ENCODE assay signal across 9 mouse cellular contexts in the genomic region with DNA sequence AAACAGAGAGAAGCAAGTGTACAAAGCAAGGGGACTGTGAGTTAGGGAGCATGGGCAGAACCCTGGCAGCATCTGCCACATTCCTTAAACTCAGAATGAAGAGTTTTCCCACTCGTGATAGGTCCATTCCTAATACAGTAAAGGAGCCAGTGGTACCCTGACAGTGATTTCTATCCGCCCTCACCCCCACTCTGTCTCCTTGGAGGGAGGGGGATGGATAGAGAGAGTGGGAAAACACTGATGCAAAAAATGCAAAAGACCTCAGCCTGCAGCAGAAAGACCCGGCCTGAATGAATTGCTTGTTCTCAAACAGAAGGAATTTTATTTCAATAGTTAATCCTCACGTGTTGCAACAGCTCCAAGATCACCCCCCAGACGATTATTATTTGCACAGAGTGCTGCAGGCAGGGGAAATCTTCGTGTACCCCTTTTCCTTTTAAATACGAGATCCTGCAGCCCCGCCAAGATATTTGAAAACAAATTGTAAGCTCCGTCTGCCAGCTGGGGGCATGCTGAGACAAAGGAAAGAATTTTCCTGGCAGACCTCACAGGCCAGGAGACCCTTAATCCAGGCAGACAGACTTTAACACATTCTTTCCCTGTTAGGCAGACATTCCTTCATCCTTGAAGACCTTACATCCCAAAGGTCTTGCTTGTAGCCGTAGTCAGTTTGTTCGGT.
DNase-seq lines count a peak whose midpoint lies in the region; ATAC-seq lines count a peak whose summit lies in the region.
"Had no signal": no experiment of that assay in that cellular context is flagged by ENCODE, and none has a peak within 500 bp of the region (broad histone marks: within the 10 kb centered on the region; RNA-seq: fewer than 3 reads in every experiment).

No protein-coding gene starts in this region.

- no peak overlapping the region for H3K9ac ChIP-seq in embryonic facial prominence, embryonic 15.5 days
- H3K9ac ChIP-seq in neural tube, embryonic 12.5 days: no peak overlapping the region
- no peak overlapping the region for H3K9ac ChIP-seq in kidney, embryonic 15.5 days

- WGBS in embryonic facial prominence, embryonic 15.5 days: 7% methylated on average over 11 of the region's 11 CpGs
- WGBS in neural tube, embryonic 12.5 days: 17% methylated on average over 11 of the region's 11 CpGs
- WGBS in kidney, embryonic 15.5 days: 29% methylated on average over 11 of the region's 11 CpGs

- ATAC-seq in embryonic facial prominence, embryonic 15.5 days (ENCODE audit: insufficient number of reproducible peaks, low FRiP score, low TSS enrichment, low read depth): peak; percentile 29; the same call in 1 of the 2 replicates
- ATAC-seq in neural tube, embryonic 12.5 days (ENCODE audit: low FRiP score, low read depth): peak; percentile 49; the same call in 1 of the 2 replicates
- ATAC-seq in activated CD4-positive, CD25-positive, alpha-beta regulatory T cell, adult 4 months: no peak
- no peak for ATAC-seq in kidney, embryonic 15.5 days (replicated peaks; ENCODE audit: low FRiP score)

- peak overlapping the region; percentile 12; the same call in 1 of the 2 replicates for H3K27ac ChIP-seq in embryonic facial prominence, embryonic 15.5 days (replicated peaks)
- H3K27ac ChIP-seq in neural tube, embryonic 12.5 days: no peak overlapping the region
- no peak overlapping the region for H3K27ac ChIP-seq in kidney, embryonic 15.5 days
- H3K27ac ChIP-seq: macrophage had no signal

- peak; percentile 64 for DNase-seq in embryo, embryonic 10.5 days (ENCODE audit: low spot score)
- peak; percentile 16 for DNase-seq in hindlimb bud, embryonic 11.5 days (ENCODE audit: extremely low spot score, low read depth, low spot score)
- no peak for DNase-seq in kidney, adult 11 months
- DNase-seq: thymus, postnatal 14 days had no signal

- peaks cover 11% of the 10 kb centered on the region; the same call in 1 of the 2 replicates for H3K4me1 ChIP-seq in embryonic facial prominence, embryonic 15.5 days
- H3K4me1 ChIP-seq in neural tube, embryonic 12.5 days: peaks cover 16% of the 10 kb centered on the region; the same call in 1 of the 2 replicates
- no peaks in the 10 kb centered on the region for H3K4me1 ChIP-seq in kidney, embryonic 15.5 days

- peak overlapping the region; percentile 19; the same call in 1 of the 2 replicates for H3K4me2 ChIP-seq in embryonic facial prominence, embryonic 15.5 days (replicated peaks)
- peak overlapping the region; percentile 32 for H3K4me2 ChIP-seq in neural tube, embryonic 12.5 days (replicated peaks)
- no peak overlapping the region for H3K4me2 ChIP-seq in kidney, embryonic 15.5 days

- H3K9me3 ChIP-seq in embryonic facial prominence, embryonic 15.5 days (replicated peaks): no peaks in the 10 kb centered on the region
- no peaks in the 10 kb centered on the region for H3K9me3 ChIP-seq in neural tube, embryonic 12.5 days
- no peaks in the 10 kb centered on the region for H3K9me3 ChIP-seq in kidney, embryonic 15.5 days (replicated peaks)

- H3K36me3 ChIP-seq in embryonic facial prominence, embryonic 15.5 days: no peaks in the 10 kb centered on the region
- H3K36me3 ChIP-seq in neural tube, embryonic 12.5 days: no peaks in the 10 kb centered on the region
- H3K36me3 ChIP-seq in kidney, embryonic 15.5 days: no peaks in the 10 kb centered on the region

- H3K27me3 ChIP-seq in embryonic facial prominence, embryonic 15.5 days: no peaks in the 10 kb centered on the region
- no peaks in the 10 kb centered on the region for H3K27me3 ChIP-seq in neural tube, embryonic 12.5 days (replicated peaks)
- H3K27me3 ChIP-seq in kidney, embryonic 15.5 days: no peaks in the 10 kb centered on the region

- H3K4me3 ChIP-seq in embryonic facial prominence, embryonic 15.5 days (replicated peaks): no peak overlapping the region
- H3K4me3 ChIP-seq in neural tube, embryonic 12.5 days: no peak overlapping the region
- H3K4me3 ChIP-seq in kidney, embryonic 15.5 days (replicated peaks): no peak overlapping the region

Comparison
In these comparisons a context has a peak if more than half of its experiments do, and no peak if none do; other contexts are left out.
1. ATAC-seq: peak in embryonic facial prominence, embryonic 15.5 days (single experiment) and neural tube, embryonic 12.5 days (single experiment); none in activated CD4-positive, CD25-positive, alpha-beta regulatory T cell, adult 4 months (single experiment) and kidney, embryonic 15.5 days (single experiment).